Mouse (Mus musculus): ENCODE results near the gene Gpha2.

Gene Gpha2

GRCm38 (mm10) chr19:6226135-6226534, at the start of gene Gpha2:
Gene Gpha2 (plus strand): TSS chr19:6226380.
- peak; percentile 97 for DNase-seq (ENCODE audit: low read depth, low spot score)

GRCm38 (mm10) chr19:6178775-6179174, 47.4 kb upstream of the Gpha2 start:
- no peak for DNase-seq (ENCODE audit: low read depth, low spot score)

- DNase-seq (ENCODE audit: low read depth, low spot score): peak; percentile 64
Measured at GRCm38 (mm10) chr19:6181629-6182028, 44.6 kb upstream of the Gpha2 start.

GRCm38 (mm10) chr19:6182534-6182933, 43.6 kb upstream of the Gpha2 start:
- no peak for DNase-seq (ENCODE audit: low read depth, low spot score)

- peak; percentile 91 for DNase-seq (ENCODE audit: low read depth, low spot score)
Measured at GRCm38 (mm10) chr19:6184131-6184530, 42.0 kb upstream of the Gpha2 start, which contains the start of gene Majin. Gene Majin (plus strand): TSS chr19:6184388.

- no peak for DNase-seq (ENCODE audit: low read depth, low spot score)
Measured at GRCm38 (mm10) chr19:6204265-6204664, 21.9 kb upstream of the Gpha2 start.

- no peak for DNase-seq (ENCODE audit: low read depth, low spot score)
Measured at GRCm38 (mm10) chr19:6206716-6207115, 19.5 kb upstream of the Gpha2 start.

- DNase-seq (ENCODE audit: low read depth, low spot score): no peak
Measured at GRCm38 (mm10) chr19:6216046-6216705, 10.0 kb upstream of the Gpha2 start.

GRCm38 (mm10) chr19:6218606-6219005, 7.6 kb upstream of the Gpha2 start:
- DNase-seq (ENCODE audit: low read depth, low spot score): no peak

- DNase-seq (ENCODE audit: low read depth, low spot score): no peak
Measured at GRCm38 (mm10) chr19:6226763-6227162, 583 bp downstream of the Gpha2 start.

GRCm38 (mm10) chr19:6227864-6228263, 1.7 kb downstream of the Gpha2 start:
- DNase-seq (ENCODE audit: low read depth, low spot score): no peak

- DNase-seq (ENCODE audit: low read depth, low spot score): no peak
Measured at GRCm38 (mm10) chr19:6230411-6230810, 4.2 kb downstream of the Gpha2 start.

GRCm38 (mm10) chr19:6231036-6231435, 4.9 kb downstream of the Gpha2 start:
- DNase-seq (ENCODE audit: low read depth, low spot score): no peak

- DNase-seq (ENCODE audit: low read depth, low spot score): no peak
Measured at GRCm38 (mm10) chr19:6233647-6234046, 7.5 kb downstream of the Gpha2 start.

- DNase-seq (ENCODE audit: low read depth, low spot score): no peak
Measured at GRCm38 (mm10) chr19:6234337-6235083, 8.3 kb downstream of the Gpha2 start.

- DNase-seq (ENCODE audit: low read depth, low spot score): peak; percentile 92
Measured at GRCm38 (mm10) chr19:6235084-6236052, 9.2 kb downstream of the Gpha2 start, which contains the start of gene Ppp2r5b. Gene Ppp2r5b (minus strand): TSS chr19:6235872.

GRCm38 (mm10) chr19:6236053-6236441, 9.9 kb downstream of the Gpha2 start:
- DNase-seq (ENCODE audit: low read depth, low spot score): peak; percentile 92

- DNase-seq (ENCODE audit: low read depth, low spot score): no peak
Measured at GRCm38 (mm10) chr19:6236842-6237241, 10.7 kb downstream of the Gpha2 start.

GRCm38 (mm10) chr19:6238740-6239139, 12.6 kb downstream of the Gpha2 start:
- peak; percentile 50 for DNase-seq (ENCODE audit: low read depth, low spot score)

GRCm38 (mm10) chr19:6240136-6240535, 14.0 kb downstream of the Gpha2 start:
- DNase-seq (ENCODE audit: low read depth, low spot score): peak; percentile 22

- DNase-seq (ENCODE audit: low read depth, low spot score): peak; percentile 54
Measured at GRCm38 (mm10) chr19:6240725-6241124, 14.5 kb downstream of the Gpha2 start.
